Mouse (Mus musculus) lung, postnatal 25 days (tissue): ENCODE results near the gene Nat8f4.
"Not testable (repeated sequence)": the region's sequence is repeated elsewhere in the genome, so short reads cannot be mapped to it uniquely, and the experiment has no call there.

Experiments
- DNase-seq: peaks from one replicate; pipeline ENCODE4 v3.0.0; 2022; ENCODE audit warnings: low spot score

The Nat8f4 gene

DNA sequence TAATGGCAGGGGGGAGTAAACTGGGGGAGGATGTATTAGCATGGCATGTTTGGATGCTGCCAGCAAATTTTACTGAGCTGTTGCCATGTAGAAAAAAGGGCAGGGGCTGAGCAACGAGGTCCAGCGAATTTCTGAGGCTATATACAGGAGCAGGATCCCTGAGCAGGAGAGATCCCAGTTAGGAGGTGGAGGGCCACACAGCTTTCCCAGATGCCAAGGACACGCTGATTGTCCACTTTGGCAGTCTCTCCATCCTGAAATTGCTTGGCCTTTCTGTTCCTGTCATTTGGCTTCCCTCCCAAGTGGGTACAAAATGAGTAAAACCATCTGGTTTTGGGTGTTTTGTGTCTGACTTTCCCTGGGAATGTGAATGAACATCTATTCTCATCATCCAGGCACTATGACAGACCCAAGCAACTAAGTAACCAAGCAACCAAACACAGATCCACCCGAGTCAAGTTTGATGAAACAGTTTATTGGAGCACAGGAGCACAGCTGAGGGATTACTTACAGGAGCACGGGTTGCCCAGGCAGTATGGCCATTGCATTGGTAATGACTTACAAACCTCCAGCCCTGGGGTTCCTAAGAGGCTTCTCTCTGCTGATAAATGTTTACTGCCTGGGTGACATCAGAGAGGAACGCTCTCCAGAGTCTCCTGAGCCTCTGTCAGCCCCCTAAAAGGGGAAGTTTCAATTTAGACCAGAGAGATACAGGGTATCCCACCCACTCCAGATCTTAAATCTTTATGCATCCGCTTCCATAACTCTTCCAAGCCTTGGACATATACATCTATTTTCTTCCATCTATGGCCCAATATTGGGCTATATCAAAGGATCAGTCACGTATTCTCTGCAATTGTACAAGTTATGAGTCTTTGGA lies 5.8 kb downstream of the Nat8f4 start:
- DNase-seq: not testable (repeated sequence)

DNA sequence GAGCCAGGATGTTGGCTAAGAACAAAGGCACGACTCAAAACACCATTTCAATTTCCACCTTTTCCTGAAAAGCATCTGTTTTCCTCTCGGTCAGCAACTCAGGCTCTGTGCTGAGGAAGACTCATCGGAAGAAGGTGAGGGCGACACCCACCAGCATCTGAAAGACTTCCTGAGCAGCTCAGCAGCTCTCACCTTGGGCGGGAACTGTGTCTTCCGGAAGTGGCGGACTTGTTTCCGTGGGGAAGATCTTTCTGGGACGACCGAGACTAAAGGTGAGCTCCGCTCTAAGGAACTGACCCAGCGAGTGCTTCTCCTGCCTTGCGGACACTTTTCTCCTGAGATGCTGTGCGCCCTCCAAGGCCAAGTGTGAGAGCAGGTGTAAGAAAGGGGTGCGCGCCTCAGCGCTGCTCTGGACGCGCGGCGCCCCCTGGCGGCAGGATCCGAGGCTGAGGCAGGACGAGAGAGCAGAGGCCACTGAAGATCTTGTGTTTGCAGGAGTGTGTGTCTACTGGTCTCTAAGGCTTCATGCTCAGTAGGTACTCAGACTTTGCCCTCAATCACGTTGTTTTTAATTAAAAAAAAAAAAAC lies 9.5 kb downstream of the Nat8f4 start:
- DNase-seq: not testable (repeated sequence)

DNA sequence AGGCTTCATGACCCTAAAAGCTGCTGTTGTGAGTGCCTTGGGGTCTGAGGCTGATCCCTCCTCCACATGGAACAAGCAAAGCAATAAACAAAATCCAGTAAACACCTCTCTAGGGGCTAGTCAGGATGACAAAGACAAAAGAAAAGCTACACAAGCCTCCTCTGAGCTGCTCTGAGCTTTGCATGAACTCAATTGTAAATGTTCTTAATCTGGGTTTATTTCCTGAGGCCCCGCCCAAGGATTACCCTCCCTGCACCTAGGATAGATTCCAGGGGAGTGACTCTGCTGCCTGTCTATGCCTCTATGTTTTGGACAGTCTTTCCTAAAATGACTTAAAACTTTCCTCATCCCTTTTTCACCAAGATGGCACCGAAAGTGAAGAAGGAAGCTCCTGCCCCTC lies 15.7 kb downstream of the Nat8f4 start:
- DNase-seq: no peak

DNA sequence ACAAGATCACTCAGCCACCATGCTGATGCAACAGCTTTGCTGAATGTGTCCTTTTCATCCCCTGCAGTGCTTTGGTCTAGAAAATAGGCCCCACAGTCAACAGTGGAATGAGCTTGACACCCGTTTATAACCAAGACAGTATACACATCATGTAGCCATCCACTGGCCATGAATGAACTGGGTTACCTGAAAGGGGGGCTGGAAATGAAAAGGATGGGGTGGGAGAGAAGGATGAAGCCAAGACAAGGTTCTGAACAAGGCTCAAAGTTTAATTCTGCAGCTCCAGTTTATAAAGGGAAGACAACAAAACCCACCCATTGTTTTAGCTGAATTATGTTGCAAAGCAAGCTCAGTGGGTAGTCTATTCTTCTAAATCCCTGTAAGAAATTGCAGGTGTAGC lies 20.4 kb downstream of the Nat8f4 start:
- DNase-seq: no peak

DNA sequence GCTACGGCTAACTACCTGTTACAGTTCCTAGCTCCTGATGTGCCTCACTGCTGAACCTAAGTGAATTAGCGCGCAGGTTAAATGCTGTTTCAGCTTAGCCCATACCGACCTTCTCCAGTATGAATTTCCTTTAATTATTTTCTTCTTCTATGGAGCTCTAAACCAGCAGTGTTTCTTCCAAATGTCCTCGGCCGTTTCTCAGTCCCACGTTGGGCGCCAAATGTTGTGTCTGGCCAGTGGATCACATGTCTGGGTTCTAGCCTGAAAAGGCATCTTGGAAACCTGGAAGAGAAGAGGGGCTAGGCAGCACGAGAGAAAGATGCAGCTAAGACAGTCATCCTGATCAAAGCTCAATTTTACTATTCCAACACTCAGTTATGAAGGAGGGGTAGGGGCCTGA lies 21.4 kb downstream of the Nat8f4 start:
- DNase-seq: not testable (repeated sequence)

DNA sequence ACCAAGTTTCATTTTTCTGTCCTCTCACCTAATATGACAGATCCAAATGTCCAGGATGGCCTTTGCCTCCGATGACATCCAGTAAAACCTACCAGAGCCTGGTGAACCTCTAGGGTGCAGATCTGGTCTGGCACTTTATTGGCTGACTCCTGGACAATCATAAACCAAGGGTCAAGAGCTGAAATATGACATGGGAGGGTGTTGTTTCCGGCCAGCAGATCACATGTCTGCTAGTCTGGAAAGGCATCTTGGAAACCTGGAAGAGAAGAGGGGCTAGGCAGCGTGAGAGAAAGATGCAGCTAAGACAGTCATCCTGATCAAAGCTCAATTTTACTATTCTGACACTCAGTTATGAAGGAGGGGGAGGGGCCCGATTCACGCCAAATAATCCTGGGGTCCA lies 35.7 kb downstream of the Nat8f4 start, which contains the start of gene Nat8f2:
Gene Nat8f2, minus strand, starts transcription at position 153 of the 400 bp plus-strand sequence.
- not testable (repeated sequence) for DNase-seq

DNA sequence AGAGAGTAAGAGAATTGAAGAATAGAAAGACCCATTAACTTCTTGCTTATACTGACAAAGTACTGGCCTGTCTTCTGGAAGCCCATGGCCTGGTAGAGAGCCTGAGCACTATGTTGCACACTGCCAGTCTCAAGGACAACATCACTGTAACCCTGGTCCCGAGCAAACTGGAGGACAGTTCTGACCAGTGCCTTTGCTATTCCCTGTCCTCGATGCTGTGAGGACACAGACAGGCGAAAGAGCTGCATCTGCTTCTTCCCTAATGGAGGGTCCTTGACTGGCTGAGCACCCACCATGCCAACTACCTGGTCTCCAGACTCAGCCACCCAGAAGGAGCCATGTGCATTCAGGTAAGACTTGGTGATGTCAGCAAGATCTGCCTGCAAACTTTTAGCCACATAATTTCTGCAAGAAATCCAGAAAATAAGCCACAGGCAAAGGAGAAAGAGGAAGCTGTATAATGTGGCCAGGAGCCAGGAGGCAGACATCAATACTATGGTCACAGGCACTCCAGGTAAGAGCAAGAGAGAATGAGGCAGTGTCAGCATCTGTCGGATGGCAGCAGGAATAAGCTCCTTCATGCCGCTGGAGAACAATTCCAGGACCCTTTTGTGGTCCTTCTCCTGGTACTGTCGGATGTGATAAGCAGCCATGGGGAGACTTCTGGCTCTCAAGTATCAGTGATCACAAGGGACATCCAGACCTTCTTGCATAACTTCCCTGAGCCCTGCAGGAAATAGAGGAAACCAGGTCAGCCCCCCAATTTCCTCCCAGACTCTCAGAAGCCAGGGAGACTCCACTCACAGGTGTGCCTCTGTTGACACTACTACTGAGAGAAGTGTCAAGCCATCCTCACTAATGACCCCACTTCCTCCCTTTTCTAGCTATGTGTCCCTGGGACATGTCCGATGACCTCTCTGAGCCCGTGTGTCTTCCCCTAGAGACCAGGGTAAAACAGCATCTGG lies 36.7 kb downstream of the Nat8f4 start:
- no peak for DNase-seq

DNA sequence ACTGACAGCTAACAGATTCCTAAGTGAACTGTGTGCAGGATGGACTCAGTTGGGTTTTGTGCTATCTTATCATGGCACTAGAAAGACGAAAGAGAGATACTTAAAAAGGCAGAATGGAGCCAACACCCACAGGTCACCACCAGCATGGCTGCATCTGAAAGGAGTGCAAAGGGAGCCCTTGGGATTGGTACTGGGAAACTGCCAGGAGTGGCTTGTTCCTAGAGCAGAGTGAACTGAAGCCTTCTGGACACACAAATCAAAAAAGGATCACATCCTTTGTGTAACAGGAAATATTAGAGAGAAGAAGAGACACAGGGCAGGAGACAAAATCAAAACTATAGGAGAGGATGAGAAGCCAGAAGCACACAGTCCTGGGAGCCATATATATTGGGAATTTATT lies 37.7 kb downstream of the Nat8f4 start:
- not testable (repeated sequence) for DNase-seq

DNA sequence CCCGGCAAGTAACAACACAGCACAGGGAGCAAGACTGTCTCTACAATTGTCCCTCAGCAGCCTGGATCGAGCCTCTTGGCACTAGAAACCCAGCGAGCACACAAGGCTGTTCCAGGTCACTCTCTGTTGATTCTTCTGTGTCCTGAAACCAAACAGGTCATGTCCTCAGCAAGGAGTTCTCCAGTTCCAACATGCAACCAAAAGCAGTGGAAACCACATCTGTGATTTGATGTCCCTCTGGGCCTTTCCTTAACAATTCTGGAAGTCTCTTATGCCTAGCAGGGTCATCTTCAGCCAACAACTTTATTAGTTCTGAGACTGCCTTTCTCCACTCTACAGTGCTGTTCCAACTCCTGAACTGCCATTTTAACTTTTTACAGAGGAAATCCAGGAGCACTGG lies 38.5 kb downstream of the Nat8f4 start:
- not testable (repeated sequence) for DNase-seq

DNA sequence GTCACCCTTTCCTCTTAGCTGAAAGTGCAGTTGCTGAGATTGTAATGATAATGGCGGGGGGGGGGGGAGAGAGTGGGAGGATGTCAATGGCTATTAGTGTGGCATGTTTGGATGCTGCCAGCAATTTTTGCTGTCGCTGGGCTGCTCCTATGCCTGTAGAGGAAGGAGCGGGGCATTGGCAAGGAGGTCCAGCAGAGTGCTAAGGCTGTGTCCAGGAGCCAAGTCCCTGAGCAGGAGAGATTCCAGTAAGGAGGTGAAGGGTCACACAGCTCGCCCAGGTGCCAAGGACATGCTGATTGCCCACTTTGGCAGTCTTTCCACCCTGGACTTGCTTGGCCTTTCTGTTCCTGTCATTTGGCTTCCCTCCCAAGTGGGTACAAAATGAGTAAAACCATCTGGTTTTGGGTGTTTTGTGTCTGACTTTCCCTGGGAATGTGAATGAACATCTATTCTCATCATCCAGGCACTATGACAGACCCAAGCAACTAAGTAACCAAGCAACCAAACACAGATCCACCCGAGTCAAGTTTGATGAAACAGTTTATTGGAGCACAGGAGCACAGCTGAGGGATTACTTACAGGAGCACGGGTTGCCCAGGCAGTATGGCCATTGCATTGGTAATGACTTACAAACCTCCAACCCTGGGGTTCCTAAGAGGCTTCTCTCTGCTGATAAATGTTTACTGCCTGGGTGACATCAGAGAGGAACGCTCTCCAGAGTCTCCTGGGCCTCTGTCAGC lies 39.6 kb downstream of the Nat8f4 start:
- DNase-seq: not testable (repeated sequence)

DNA sequence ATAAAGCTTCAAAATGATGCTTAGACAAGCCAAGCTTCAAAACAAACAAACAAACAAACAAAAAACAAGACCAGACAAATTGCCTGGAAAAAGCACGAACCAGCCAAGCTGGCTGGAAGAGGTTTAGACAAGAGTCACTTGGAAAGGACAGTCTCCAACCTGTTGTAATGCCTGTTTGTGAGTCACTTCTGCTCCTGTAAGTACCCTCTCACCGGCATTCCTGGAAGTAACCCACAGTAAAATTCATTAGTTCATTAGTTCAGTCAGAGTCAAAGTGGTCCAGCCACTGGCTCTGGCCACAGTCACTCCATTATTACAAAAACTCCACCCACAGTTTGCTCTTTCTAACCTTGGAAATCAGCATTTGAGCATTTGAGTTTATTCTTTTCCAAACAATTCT lies 40.8 kb downstream of the Nat8f4 start:
- DNase-seq: no peak

DNA sequence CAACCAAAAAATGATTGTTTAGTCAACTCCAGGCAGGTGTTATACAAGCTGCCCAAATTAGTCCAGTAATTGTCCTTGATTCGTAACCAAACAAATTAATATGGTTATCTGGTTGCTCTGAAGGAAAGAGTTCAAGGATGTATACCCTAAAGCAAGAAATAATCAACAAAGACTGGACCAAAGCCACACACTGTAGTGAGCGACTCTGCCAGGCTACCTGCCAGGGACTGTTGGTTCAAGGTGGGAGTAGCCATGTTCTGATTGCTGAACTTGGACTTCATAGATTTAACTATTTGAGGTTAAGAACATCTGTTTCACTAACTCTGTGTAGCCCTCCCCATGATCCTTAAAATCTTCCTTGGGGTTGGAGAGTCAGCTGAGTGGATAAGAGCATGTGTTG lies 41.5 kb downstream of the Nat8f4 start:
- DNase-seq: no peak

DNA sequence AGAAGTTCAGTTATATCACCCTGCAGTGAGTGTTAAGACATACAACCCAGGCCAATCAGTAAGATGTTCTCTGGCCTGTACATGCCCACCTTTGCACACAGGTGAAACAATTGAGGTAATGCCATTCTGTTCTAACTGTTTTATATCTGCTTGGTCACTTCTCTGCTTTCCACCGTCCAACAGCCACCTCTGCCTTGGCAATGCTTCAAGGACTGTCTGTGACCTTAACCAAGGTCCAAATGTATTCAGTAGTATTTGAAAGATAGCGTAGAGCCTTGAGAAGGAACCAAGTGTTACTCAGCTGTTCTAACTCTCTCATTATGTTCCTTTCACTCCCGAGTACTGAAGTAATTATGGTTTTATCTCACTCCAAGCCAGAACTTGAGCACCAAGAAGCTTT lies 42.1 kb downstream of the Nat8f4 start:
- no peak for DNase-seq

DNA sequence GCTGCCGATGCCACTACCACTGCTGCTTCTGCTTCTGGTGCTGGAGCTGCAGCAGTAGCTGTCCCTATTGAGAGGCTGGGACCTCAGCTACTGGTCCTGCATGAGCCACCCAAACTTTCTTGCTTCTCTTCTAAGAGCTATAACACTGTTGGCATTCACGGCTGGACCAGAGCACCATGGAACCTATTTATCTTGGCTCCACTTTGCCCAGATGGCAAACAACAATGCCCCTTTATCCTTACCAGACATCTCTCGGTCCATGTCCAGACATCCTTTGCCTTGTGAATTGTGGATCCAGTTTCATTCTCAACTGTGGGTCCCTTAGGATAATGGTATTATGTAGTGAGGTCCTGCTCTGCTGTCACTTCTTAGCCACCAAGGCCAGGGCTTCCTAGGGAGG lies 43.4 kb downstream of the Nat8f4 start:
- no peak for DNase-seq

DNA sequence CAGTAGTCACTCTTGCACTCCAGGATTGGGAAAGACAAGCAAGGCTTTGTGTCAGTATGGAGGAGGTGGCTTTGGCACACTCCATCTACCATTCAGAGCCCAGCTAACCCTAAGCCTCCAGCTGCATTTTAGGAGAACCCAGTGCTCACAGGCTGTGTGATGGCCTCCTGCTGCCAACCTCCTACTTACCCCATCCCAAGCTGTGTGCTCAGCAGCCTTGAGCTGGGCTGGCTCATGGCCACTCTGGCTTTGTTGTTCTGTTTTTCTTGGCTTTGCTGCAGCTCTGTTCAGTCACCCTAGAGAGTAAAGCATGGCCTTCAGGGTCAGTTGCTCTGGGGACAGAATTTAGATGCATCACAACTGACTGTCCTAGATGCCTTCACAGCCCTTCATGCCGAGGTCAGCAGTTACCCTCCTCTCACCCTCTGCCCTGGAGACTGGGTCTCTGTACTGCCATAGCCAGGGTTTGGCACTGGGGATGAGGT lies 48.4 kb downstream of the Nat8f4 start:
- peak; percentile 29 for DNase-seq

DNA sequence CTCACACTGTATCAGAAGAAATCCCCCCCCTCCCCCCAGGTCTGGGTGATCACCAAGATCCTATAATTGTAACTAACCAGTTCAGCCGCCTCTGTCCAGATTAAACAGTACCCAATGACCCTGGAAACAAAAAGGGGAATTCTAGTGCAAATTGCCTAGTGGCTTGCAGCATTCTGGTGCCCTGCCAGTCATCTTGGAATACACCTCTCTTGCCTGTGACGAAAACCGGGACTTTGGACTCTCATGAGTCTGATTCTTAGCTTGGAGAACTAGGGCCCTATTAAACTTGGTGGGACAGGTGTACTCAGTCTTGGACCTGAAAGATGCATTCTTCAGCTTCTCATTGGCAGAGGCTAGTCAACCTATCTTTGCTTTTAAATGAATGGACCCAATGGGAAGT lies 51.2 kb downstream of the Nat8f4 start:
- no peak for DNase-seq

DNA sequence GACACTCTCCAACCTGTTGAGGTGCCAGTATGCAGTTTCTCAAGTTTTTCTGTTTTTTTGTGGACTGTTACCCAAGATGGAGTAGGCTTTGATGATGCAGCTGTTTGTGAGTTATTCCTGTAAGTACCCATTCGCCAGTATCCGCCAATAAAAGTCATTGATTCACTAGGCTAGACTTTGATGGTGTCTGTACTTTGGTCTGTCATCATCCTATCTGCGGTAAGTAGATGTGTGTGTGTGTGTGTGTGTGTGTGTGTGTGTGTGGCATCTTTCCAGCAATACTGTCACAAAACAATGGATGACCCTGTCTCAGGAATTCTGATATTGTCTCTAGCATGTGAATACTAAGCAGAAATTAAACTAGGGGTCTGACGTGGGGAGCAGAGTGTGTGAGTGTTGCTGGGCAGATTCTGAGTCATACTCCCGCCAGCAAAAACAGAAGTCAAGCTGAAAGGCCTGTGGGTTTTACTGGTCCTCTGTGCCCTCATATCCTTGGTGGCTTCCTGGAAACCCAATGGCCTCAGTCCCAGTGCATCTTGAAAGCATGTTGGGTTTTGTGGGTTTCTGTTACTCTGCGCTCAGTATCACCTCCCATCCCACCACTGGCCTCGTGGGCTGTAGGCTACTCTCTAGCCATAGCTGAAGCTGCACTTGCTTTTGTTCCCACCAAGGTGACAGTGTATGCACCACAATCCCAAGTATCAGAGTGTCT lies 53.5 kb downstream of the Nat8f4 start:
- no peak for DNase-seq

DNA sequence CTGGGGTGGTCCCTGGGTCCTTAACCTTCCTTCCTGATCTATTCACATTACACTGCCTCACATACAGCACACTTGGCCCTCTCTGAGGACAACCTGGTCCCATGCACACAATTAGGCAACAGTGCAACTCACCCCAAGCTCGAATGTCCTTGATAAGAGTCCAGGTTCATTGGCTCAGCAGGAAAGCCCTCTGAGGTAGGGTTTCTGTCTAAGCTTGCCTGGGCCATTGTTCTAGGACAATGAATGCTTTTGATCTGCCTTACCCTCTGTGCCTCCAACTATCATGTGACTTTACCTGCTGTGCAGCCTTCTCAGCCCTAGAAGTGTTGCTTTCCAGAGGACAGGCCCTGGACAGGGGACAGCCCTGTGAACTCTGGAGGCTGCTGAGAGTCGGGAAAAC lies 55.4 kb downstream of the Nat8f4 start:
- no peak for DNase-seq
